Mouse (Mus musculus): ENCODE measurements at regions not wholly inside any gene's neighbourhood (a gene's known extent, or its start where the extent isn't known, plus 50 kb on each side); places are given as distances from the start of the nearest gene placed in this dataset.

DNA sequence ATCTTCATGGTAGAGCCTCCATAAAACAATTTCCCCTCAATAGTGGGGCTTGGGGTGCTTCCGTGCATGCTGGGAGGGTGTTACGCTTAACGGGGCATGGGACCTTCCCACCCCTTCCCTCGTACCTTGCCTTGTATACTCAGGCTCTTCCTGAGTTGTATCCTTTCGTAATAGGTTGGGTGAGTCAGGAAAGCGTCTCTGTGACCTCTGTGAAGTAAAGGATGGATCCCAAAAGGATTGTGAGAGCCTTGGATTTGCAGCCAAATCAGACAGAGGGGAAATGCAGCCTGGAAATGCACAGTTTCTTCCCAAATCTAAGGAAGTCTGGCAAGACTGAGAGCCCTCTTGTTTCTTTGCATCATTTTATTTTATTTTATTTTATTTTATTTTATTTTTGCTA is 166.0 kb downstream of the Ly86 start:
- Histone ChIP-seq H3K4me2 (ENCODE audit: low read depth, low read length, poor library complexity, severe bottlenecking) (no peak overlapping the region), H3K9me3 (ENCODE audit: low read length) (no peaks in the 10 kb centered on the region), H3K27me3 (ENCODE audit: insufficient read depth, low read length) (no peaks in the 10 kb centered on the region), H3K4me3 (ENCODE audit: low read depth, low read length) (no peak overlapping the region), H3K36me3 (ENCODE audit: insufficient read depth, low read length) (no peaks in the 10 kb centered on the region), H3K9ac (replicated peaks; ENCODE audit: low read length, poor library complexity, severe bottlenecking) (no peak overlapping the region), H3K27ac (ENCODE audit: low read depth, low read length) (no peak overlapping the region), H3K4me1 (ENCODE audit: insufficient read depth, low read length) (peaks cover 10% of the 10 kb centered on the region; the same call in 1 of the 2 replicates)
- WGBS = 82% methylated on average over 6 of the region's 6 CpGs
- no peak for ATAC-seq (ENCODE audit: low FRiP score)
- no peak for TF ChIP-seq CTCF (IDR thresholded peaks at IDR 0.05)
- DNase-seq (ENCODE audit: low spot score) = no peak

GRCm38 (mm10) chr13:37511406-37511805 is 166.4 kb downstream of the Ly86 start:
- H3K9me3 ChIP-seq (ENCODE audit: low read length) = no peaks in the 10 kb centered on the region
- no peak for ATAC-seq (ENCODE audit: low FRiP score)
- H3K36me3 ChIP-seq (ENCODE audit: insufficient read depth, low read length) = no peaks in the 10 kb centered on the region
- peaks cover 10% of the 10 kb centered on the region; the same call in 1 of the 2 replicates for H3K4me1 ChIP-seq (ENCODE audit: insufficient read depth, low read length)
- H3K4me3 ChIP-seq (ENCODE audit: low read depth, low read length) = no peak overlapping the region
- H3K9ac ChIP-seq (replicated peaks; ENCODE audit: low read length, poor library complexity, severe bottlenecking) = no peak overlapping the region
- H3K27ac ChIP-seq (ENCODE audit: low read depth, low read length) = no peak overlapping the region
- H3K27me3 ChIP-seq (ENCODE audit: insufficient read depth, low read length) = no peaks in the 10 kb centered on the region
- no peak for TF ChIP-seq CTCF (IDR thresholded peaks at IDR 0.05)
- DNase-seq (ENCODE audit: low spot score) = no peak
- WGBS = 86% methylated on average over 4 of the region's 4 CpGs
- no peak overlapping the region for H3K4me2 ChIP-seq (ENCODE audit: low read depth, low read length, poor library complexity, severe bottlenecking)

GRCm38 (mm10) chr13:37512781-37513180 is 167.8 kb downstream of the Ly86 start:
- H3K4me1 ChIP-seq (ENCODE audit: insufficient read depth, low read length) = peaks cover 10% of the 10 kb centered on the region; the same call in 1 of the 2 replicates
- H3K27ac ChIP-seq (ENCODE audit: low read depth, low read length) = no peak overlapping the region
- no peaks in the 10 kb centered on the region for H3K36me3 ChIP-seq (ENCODE audit: insufficient read depth, low read length)
- H3K4me3 ChIP-seq (ENCODE audit: low read depth, low read length) = no peak overlapping the region
- H3K9ac ChIP-seq (replicated peaks; ENCODE audit: low read length, poor library complexity, severe bottlenecking) = no peak overlapping the region
- no peaks in the 10 kb centered on the region for H3K27me3 ChIP-seq (ENCODE audit: insufficient read depth, low read length)
- WGBS = 84% methylated on average over 3 of the region's 3 CpGs
- ATAC-seq (ENCODE audit: low FRiP score) = no peak
- H3K4me2 ChIP-seq (ENCODE audit: low read depth, low read length, poor library complexity, severe bottlenecking) = no peak overlapping the region
- H3K9me3 ChIP-seq (ENCODE audit: low read length) = no peaks in the 10 kb centered on the region
- DNase-seq (ENCODE audit: low spot score) = no peak
- no peak for TF ChIP-seq CTCF (IDR thresholded peaks at IDR 0.05)

GRCm38 (mm10) chr13:37513206-37513904 is 168.3 kb downstream of the Ly86 start:
- ATAC-seq (ENCODE audit: low FRiP score) (no peak), DNase-seq (ENCODE audit: low spot score) (no peak)
- WGBS = 15% methylated on average over 2 of the region's 2 CpGs
- H3K27ac ChIP-seq (ENCODE audit: low read depth, low read length) = peak overlapping the region; percentile 77
- no peak overlapping the region for H3K4me3 ChIP-seq (ENCODE audit: low read depth, low read length)
- no peaks in the 10 kb centered on the region for H3K36me3 ChIP-seq (ENCODE audit: insufficient read depth, low read length)
- H3K4me1 ChIP-seq (ENCODE audit: insufficient read depth, low read length) = peaks cover 10% of the 10 kb centered on the region; the same call in 1 of the 2 replicates
- H3K27me3 ChIP-seq (ENCODE audit: insufficient read depth, low read length) = no peaks in the 10 kb centered on the region
- TF ChIP-seq CTCF (IDR thresholded peaks at IDR 0.05) = no peak
- H3K9ac ChIP-seq (replicated peaks; ENCODE audit: low read length, poor library complexity, severe bottlenecking) = no peak overlapping the region
- no peaks in the 10 kb centered on the region for H3K9me3 ChIP-seq (ENCODE audit: low read length)
- H3K4me2 ChIP-seq (ENCODE audit: low read depth, low read length, poor library complexity, severe bottlenecking) = peak overlapping the region; percentile 36

DNA sequence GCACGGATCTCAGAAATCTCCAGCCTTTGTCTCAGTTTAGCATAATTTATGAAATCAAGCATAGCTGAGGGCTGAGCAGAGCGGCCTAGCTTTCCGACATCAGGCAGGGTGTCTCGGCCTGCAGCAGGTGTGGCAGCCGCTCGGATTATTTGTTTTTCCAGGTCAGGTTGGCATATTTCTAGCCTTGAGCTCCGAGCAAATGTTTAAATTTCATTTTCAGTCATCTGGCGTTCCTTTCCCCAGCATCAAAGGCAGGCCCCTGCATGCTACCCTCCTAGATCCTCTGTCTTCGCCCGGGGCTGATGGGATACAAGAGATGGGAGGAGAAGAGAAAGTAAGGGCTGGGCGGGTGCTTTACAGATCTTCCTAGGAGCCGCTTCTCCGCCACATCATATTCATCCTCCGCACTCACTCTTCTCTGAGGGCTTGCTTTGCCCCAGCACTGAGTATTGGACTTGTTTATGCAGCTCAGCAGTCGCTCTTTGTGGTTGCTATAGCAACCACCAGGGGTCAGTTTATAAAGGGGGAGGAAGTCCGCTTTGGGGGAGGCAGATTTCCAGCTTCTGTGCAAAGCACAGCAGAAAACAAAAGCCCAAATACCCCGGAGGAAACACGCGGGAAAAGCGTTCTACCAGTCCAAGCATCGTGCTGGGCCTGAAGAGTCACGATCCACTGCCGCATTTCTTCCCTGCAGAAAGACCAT is 169.0 kb downstream of the Ly86 start:
- Histone ChIP-seq H3K36me3 (ENCODE audit: insufficient read depth, low read length) (no peaks in the 10 kb centered on the region), H3K9ac (replicated peaks; ENCODE audit: low read length, poor library complexity, severe bottlenecking) (0 out of 2 replicates have a peak overlapping the region, but pooled peaks have one; percentile 24), H3K4me2 (ENCODE audit: low read depth, low read length, poor library complexity, severe bottlenecking) (peak overlapping the region; percentile 36), H3K27me3 (ENCODE audit: insufficient read depth, low read length) (no peaks in the 10 kb centered on the region), H3K4me1 (ENCODE audit: insufficient read depth, low read length) (peaks cover 8% of the 10 kb centered on the region; the same call in 1 of the 2 replicates), H3K4me3 (ENCODE audit: low read depth, low read length) (no peak overlapping the region), H3K9me3 (ENCODE audit: low read length) (no peaks in the 10 kb centered on the region), H3K27ac (ENCODE audit: low read depth, low read length) (peak overlapping the region; percentile 77)
- ATAC-seq (ENCODE audit: low FRiP score) = peak; percentile 81
- DNase-seq (ENCODE audit: low spot score) = peak; percentile 88
- TF ChIP-seq CTCF (IDR thresholded peaks at IDR 0.05) = peak; percentile 12; the same call in 1 of the 2 replicates
- WGBS = 3% methylated on average over 23 of the region's 23 CpGs
